Mouse (Mus musculus) intestine, postnatal 0 days (tissue): Measurements from ENCODE around the gene Plxdc2. TPM values are rescaled to one million over a fixed set of nuclear protein-coding genes. Genes with fewer than 3 reads are reported as not detected.

Experiments
- ATAC-seq: fragments of 200-750 bp; cut with Nextera tagmentation; 2 replicates; pipeline ENCODE4 v1.8.0; 2017; ENCODE audit warnings: mild to moderate bottlenecking, moderate TSS enrichment, moderate library complexity
- H3K27ac ChIP-seq: fragments of 300-500 bp; sonication (generic); 2 replicates; pipeline ENCODE4 v1.5.1; 2014; ENCODE audit warnings: mild to moderate bottlenecking, low read depth, low read length, moderate library complexity
- H3K27me3 ChIP-seq: fragments of 300-500 bp; sonication (generic); replicated peaks from 2 replicates; pipeline ENCODE4 v1.6.1; 2014; ENCODE audit warnings: low read length, mixed read lengths; ENCODE audit not compliant: control insufficient read depth, insufficient read depth
- H3K36me3 ChIP-seq: fragments of 300-500 bp; sonication (generic); 2 replicates; pipeline ENCODE4 v1.6.1; 2014; ENCODE audit warnings: mild to moderate bottlenecking, moderate library complexity; ENCODE audit not compliant: control insufficient read depth, insufficient read depth
- H3K4me1 ChIP-seq: fragments of 300-500 bp; sonication (generic); replicated peaks from 2 replicates; pipeline ENCODE4 v1.6.1; 2014; ENCODE audit warnings: antibody characterized with exemption, low read length, mixed read lengths; ENCODE audit not compliant: control insufficient read depth, insufficient read depth
- H3K4me2 ChIP-seq: fragments of 300-500 bp; sonication (generic); replicated peaks from 2 replicates; pipeline ENCODE4 v1.6.1; 2014; ENCODE audit warnings: low read depth, mild to moderate bottlenecking, moderate library complexity
- H3K4me3 ChIP-seq: fragments of 300-500 bp; sonication (generic); 2 replicates; pipeline ENCODE4 v1.5.1; 2014; ENCODE audit warnings: low read depth, low read length
- H3K9ac ChIP-seq: fragments of 300-500 bp; sonication (generic); 2 replicates; pipeline ENCODE4 v1.6.1; 2014; ENCODE audit warnings: mild to moderate bottlenecking, low read depth, low read length
- H3K9me3 ChIP-seq: fragments of 300-500 bp; sonication (generic); 2 replicates; pipeline ENCODE4 v1.6.1; 2016; ENCODE audit warnings: mixed run types; ENCODE audit not compliant: control insufficient read depth
- CTCF ChIP-seq: sonication (generic); IDR thresholded peaks from 2 replicates; pipeline ENCODE4 v1.5.1; 2016; ENCODE audit warnings: low read depth, mild to moderate bottlenecking, control low read depth, antibody characterized with exemption, moderate library complexity
- WGBS: fragments of 180-500 bp; shearing (Covaris S2); extraction: QIAGEN DNeasy Blood & Tissue Kit; methylation state at CpG from one replicate; pipeline ENCODE4 v1.1.7; 2014; 5-methylcytosine and 5-hydroxymethylcytosine counted together
- polyA plus RNA-seq: library from polyadenylated mRNA; unstranded; fragments of >200 nt; fragmentation: Nextera tagmentation; extraction: Ambion mirVana; gene quantifications from 2 replicates; pipeline ENCODE4 v1.2.1, GENCODE M21; 2015

Plxdc2 gene
- polyA plus RNA-seq, 1 experiment from 2014 or later = 4.2 TPM

- no peak for ATAC-seq
- Histone ChIP-seq H3K27me3 (no peaks in the 10 kb centered on the region), H3K4me2 (no peak overlapping the region), H3K36me3 (no peaks in the 10 kb centered on the region), H3K9ac (no peak overlapping the region), H3K9me3 (no peaks in the 10 kb centered on the region), H3K4me3 (no peak overlapping the region), H3K27ac (no peak overlapping the region), H3K4me1 (no peaks in the 10 kb centered on the region)
- 88% methylated on average over 1 of the region's 1 CpGs for WGBS
- no peak for TF ChIP-seq CTCF
These were observed 14.3 kb downstream of the Plxdc2 start for GRCm38 (mm10) chr2:16370419-16370818.

DNA sequence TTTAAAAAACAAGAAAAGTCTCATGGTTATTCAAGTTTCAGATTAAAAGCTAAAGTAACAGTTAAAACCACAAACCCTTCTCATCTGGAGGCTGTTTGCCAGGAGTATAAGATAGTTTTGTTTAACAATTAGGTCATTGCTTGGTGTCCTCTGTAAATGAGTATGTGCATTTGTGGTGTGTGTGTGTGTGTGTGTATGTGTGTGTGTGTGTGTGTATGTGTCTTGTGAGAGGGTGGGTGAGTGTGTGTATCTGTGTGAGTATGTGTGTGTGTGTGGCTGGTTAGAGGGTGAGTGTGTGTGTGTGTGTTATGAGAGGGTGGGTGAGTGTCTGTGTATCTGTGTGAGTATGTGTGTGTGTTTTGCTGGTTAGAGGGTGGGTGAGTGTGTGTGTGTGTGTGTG is 18.2 kb downstream of the Plxdc2 start:
- no peak for ATAC-seq
- no peak overlapping the region for H3K27ac ChIP-seq
- H3K4me3 ChIP-seq = no peak overlapping the region
- no peak overlapping the region for H3K4me2 ChIP-seq
- TF ChIP-seq CTCF = no peak
- no peaks in the 10 kb centered on the region for H3K27me3 ChIP-seq
- no peak overlapping the region for H3K9ac ChIP-seq
- no peaks in the 10 kb centered on the region for H3K36me3 ChIP-seq
- no peaks in the 10 kb centered on the region for H3K4me1 ChIP-seq
- no peaks in the 10 kb centered on the region for H3K9me3 ChIP-seq

DNA sequence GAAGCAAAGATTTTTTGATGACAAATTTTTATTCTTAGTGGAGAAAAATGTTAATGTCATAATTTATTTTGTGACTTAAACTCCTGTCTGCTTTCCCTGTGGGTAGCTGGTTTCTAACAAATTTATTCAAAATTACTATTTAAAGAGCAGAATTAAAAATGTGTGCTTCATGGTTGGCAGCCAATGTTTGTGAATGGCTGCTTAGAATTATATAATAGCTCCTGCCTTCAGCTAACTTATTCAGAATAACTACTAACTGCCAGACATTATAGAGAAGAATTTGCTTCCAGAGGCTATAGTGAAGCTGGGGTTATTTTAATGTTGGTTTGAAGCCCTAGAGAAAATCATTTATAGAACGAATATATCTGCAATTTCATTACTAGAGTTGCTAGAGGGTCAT is 30.1 kb downstream of the Plxdc2 start:
- H3K9me3 ChIP-seq = no peaks in the 10 kb centered on the region
- no peaks in the 10 kb centered on the region for H3K27me3 ChIP-seq
- no peaks in the 10 kb centered on the region for H3K4me1 ChIP-seq
- TF ChIP-seq CTCF = no peak
- H3K27ac ChIP-seq = no peak overlapping the region
- no peak for ATAC-seq
- H3K9ac ChIP-seq = no peak overlapping the region
- no peaks in the 10 kb centered on the region for H3K36me3 ChIP-seq
- H3K4me2 ChIP-seq = no peak overlapping the region
- H3K4me3 ChIP-seq = no peak overlapping the region
- WGBS = 83% methylated on average over 1 of the region's 1 CpGs

DNA sequence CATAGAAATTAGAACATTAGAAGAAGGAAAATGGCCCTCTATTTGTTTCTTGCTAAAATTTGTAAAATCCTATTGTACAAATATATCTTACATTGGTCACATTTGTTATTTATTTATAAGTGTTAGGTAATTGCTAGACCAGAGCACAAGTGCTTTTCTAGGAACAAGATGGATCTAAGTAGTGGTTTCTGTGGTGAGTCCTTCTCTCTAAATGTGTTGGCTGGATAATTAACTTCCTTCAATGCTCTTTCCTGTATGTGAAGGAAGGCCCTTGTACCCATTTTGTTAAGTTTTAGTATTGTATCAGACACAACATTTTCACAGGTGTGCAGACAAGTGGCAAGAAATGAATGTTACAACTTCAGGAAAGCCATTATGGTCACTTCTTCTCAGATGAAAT is 30.6 kb downstream of the Plxdc2 start:
- no peaks in the 10 kb centered on the region for H3K36me3 ChIP-seq
- no peak overlapping the region for H3K4me3 ChIP-seq
- H3K4me1 ChIP-seq = no peaks in the 10 kb centered on the region
- no peak for TF ChIP-seq CTCF
- H3K9me3 ChIP-seq = no peaks in the 10 kb centered on the region
- no peaks in the 10 kb centered on the region for H3K27me3 ChIP-seq
- H3K27ac ChIP-seq = no peak overlapping the region
- no peak overlapping the region for H3K4me2 ChIP-seq
- no peak for ATAC-seq
- no peak overlapping the region for H3K9ac ChIP-seq

DNA sequence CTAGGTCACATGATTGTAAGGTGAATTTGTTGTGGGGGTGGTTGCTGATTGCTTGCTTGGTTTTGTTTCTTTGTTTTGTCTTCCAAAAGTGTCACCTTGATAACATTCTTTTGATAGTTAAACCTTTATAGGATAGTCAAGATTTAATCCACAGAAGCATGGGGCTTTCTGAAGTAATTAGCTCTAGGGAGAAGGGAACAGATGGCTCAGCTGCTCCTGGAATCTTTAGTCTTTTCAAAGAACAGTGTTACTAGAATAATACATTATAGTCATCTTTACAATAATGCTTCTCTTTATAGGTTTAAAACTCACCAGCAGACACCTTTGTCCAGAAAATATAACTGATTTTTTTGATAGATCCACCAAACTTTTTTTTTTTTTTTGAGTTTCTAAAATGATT is 31.7 kb downstream of the Plxdc2 start:
- no peak for TF ChIP-seq CTCF
- H3K4me2 ChIP-seq = no peak overlapping the region
- no peak for ATAC-seq
- H3K9ac ChIP-seq = no peak overlapping the region
- H3K4me1 ChIP-seq = no peaks in the 10 kb centered on the region
- H3K36me3 ChIP-seq = no peaks in the 10 kb centered on the region
- no peaks in the 10 kb centered on the region for H3K9me3 ChIP-seq
- H3K27ac ChIP-seq = no peak overlapping the region
- no peak overlapping the region for H3K4me3 ChIP-seq
- H3K27me3 ChIP-seq = no peaks in the 10 kb centered on the region

GRCm38 (mm10) chr2:16397501-16397900 is 41.4 kb downstream of the Plxdc2 start:
- no peaks in the 10 kb centered on the region for H3K4me1 ChIP-seq
- no peaks in the 10 kb centered on the region for H3K36me3 ChIP-seq
- H3K27ac ChIP-seq = no peak overlapping the region
- no peaks in the 10 kb centered on the region for H3K27me3 ChIP-seq
- no peaks in the 10 kb centered on the region for H3K9me3 ChIP-seq
- H3K9ac ChIP-seq = no peak overlapping the region
- peak; percentile 90 for ATAC-seq
- no peak overlapping the region for H3K4me3 ChIP-seq
- no peak overlapping the region for H3K4me2 ChIP-seq
- no peak for TF ChIP-seq CTCF
- 49% methylated on average over 3 of the region's 3 CpGs for WGBS

GRCm38 (mm10) chr2:16398006-16398405 is 41.9 kb downstream of the Plxdc2 start:
- Histone ChIP-seq H3K27me3 (no peaks in the 10 kb centered on the region), H3K4me2 (no peak overlapping the region), H3K9ac (no peak overlapping the region), H3K36me3 (no peaks in the 10 kb centered on the region), H3K4me1 (no peaks in the 10 kb centered on the region), H3K27ac (no peak overlapping the region), H3K9me3 (no peaks in the 10 kb centered on the region), H3K4me3 (no peak overlapping the region)
- no peak for TF ChIP-seq CTCF
- no peak for ATAC-seq
- 90% methylated on average over 1 of the region's 1 CpGs for WGBS
